Mouse (Mus musculus) limb, embryonic 15.5 days (tissue): Measurements from ENCODE around the gene Lrrc32. TPM values are rescaled to one million over a fixed set of nuclear protein-coding genes. Genes with fewer than 3 reads are reported as not detected.

Source experiments
- ATAC-seq: fragments of 200-750 bp; cut with Nextera tagmentation; 2 replicates; pipeline ENCODE4 v1.8.0; 2017; ENCODE audit warnings: low read depth, moderate TSS enrichment; ENCODE audit not compliant: insufficient number of reproducible peaks, low FRiP score, low TSS enrichment
- H3K27ac ChIP-seq: fragments of 300-500 bp; sonication (generic); 2 replicates; pipeline ENCODE4 v1.5.1; 2015; ENCODE audit warnings: moderate library complexity, mild to moderate bottlenecking, inconsistent platforms
- H3K27me3 ChIP-seq: fragments of 300-500 bp; sonication (generic); 2 replicates; pipeline ENCODE4 v1.6.1; 2015; ENCODE audit warnings: inconsistent platforms
- H3K36me3 ChIP-seq: fragments of 300-500 bp; sonication (generic); 2 replicates; pipeline ENCODE4 v1.6.1; 2015; ENCODE audit warnings: inconsistent platforms
- H3K4me1 ChIP-seq: fragments of 300-500 bp; sonication (generic); 2 replicates; pipeline ENCODE4 v1.6.1; 2015; ENCODE audit warnings: inconsistent platforms
- H3K4me2 ChIP-seq: fragments of 300-500 bp; sonication (generic); 2 replicates; pipeline ENCODE4 v1.6.1; 2015; ENCODE audit warnings: mild to moderate bottlenecking, inconsistent platforms
- H3K4me3 ChIP-seq: fragments of 300-500 bp; sonication (generic); 2 replicates; pipeline ENCODE4 v1.5.1; 2015; ENCODE audit warnings: mild to moderate bottlenecking, inconsistent platforms
- H3K9ac ChIP-seq: fragments of 300-500 bp; sonication (generic); 2 replicates; pipeline ENCODE4 v1.6.1; 2015; ENCODE audit warnings: inconsistent platforms
- H3K9me3 ChIP-seq: fragments of 300-500 bp; sonication (generic); 2 replicates; pipeline ENCODE4 v1.6.1; 2016; ENCODE audit warnings: inconsistent platforms
- WGBS: fragments of 180-500 bp; shearing (Covaris S2); methylation state at CpG from one replicate; pipeline ENCODE4 v1.1.7; 2015; 5-methylcytosine and 5-hydroxymethylcytosine counted together
- polyA plus RNA-seq: library from polyadenylated mRNA; unstranded; fragments of >200 nt; fragmentation: Nextera tagmentation; extraction: Ambion mirVana; gene quantifications from 2 replicates; pipeline ENCODE4 v1.2.1, GENCODE M21; 2015

Lrrc32 gene
- polyA plus RNA-seq, 1 experiment from 2014 or later: 8.8 TPM

- no peak for ATAC-seq
- H3K9me3 ChIP-seq: no peaks in the 10 kb centered on the region
Observed at GRCm38 (mm10) chr7:98524401-98524800, 35.3 kb downstream of the Lrrc32 start.

GRCm38 (mm10) chr7:98524869-98525699 is 36.0 kb downstream of the Lrrc32 start:
- H3K9ac ChIP-seq: no peak overlapping the region
- H3K27ac ChIP-seq: peak overlapping the region; percentile 89
- H3K27me3 ChIP-seq: no peaks in the 10 kb centered on the region
- WGBS: 49% methylated on average over 6 of the region's 6 CpGs
- peaks cover 42% of the 10 kb centered on the region for H3K4me1 ChIP-seq
- H3K4me3 ChIP-seq: no peak overlapping the region
- no peaks in the 10 kb centered on the region for H3K36me3 ChIP-seq
- H3K9me3 ChIP-seq: no peaks in the 10 kb centered on the region
- ATAC-seq: no peak
- no peak overlapping the region for H3K4me2 ChIP-seq

More at GRCm38 (mm10) chr7:98524401-98524800, 35.3 kb downstream of the Lrrc32 start:
- 24% methylated on average over 6 of the region's 6 CpGs for WGBS
- no peaks in the 10 kb centered on the region for H3K36me3 ChIP-seq
- H3K27ac ChIP-seq: peak overlapping the region; percentile 89
- H3K4me2 ChIP-seq: no peak overlapping the region
- H3K27me3 ChIP-seq: no peaks in the 10 kb centered on the region
- H3K4me3 ChIP-seq: no peak overlapping the region
- H3K4me1 ChIP-seq: peaks cover 42% of the 10 kb centered on the region
- H3K9ac ChIP-seq: no peak overlapping the region

GRCm38 (mm10) chr7:98527085-98527484 is 38.0 kb downstream of the Lrrc32 start:
- H3K4me1 ChIP-seq: peaks cover 32% of the 10 kb centered on the region
- H3K4me3 ChIP-seq: no peak overlapping the region
- over 99% methylated on average over 3 of the region's 3 CpGs for WGBS
- H3K4me2 ChIP-seq: no peak overlapping the region
- no peak overlapping the region for H3K9ac ChIP-seq
- no peak for ATAC-seq
- H3K27me3 ChIP-seq: no peaks in the 10 kb centered on the region
- H3K27ac ChIP-seq: no peak overlapping the region
- H3K36me3 ChIP-seq: no peaks in the 10 kb centered on the region
- H3K9me3 ChIP-seq: no peaks in the 10 kb centered on the region

GRCm38 (mm10) chr7:98531612-98532011 is 42.5 kb downstream of the Lrrc32 start:
- Histone ChIP-seq H3K9ac (no peak overlapping the region), H3K4me2 (no peak overlapping the region), H3K4me3 (no peak overlapping the region), H3K36me3 (no peaks in the 10 kb centered on the region), H3K27ac (no peak overlapping the region), H3K27me3 (no peaks in the 10 kb centered on the region), H3K9me3 (no peaks in the 10 kb centered on the region), H3K4me1 (no peaks in the 10 kb centered on the region)
- WGBS: 60% methylated on average over 7 of the region's 7 CpGs
- ATAC-seq: no peak

GRCm38 (mm10) chr7:98532981-98533380 is 43.9 kb downstream of the Lrrc32 start:
- no peaks in the 10 kb centered on the region for H3K36me3 ChIP-seq
- H3K27ac ChIP-seq: no peak overlapping the region
- 96% methylated on average over 4 of the region's 4 CpGs for WGBS
- ATAC-seq: no peak
- H3K4me1 ChIP-seq: peaks cover 12% of the 10 kb centered on the region
- H3K9ac ChIP-seq: no peak overlapping the region
- no peak overlapping the region for H3K4me3 ChIP-seq
- H3K9me3 ChIP-seq: no peaks in the 10 kb centered on the region
- H3K27me3 ChIP-seq: no peaks in the 10 kb centered on the region
- no peak overlapping the region for H3K4me2 ChIP-seq

- 93% methylated on average over 13 of the region's 13 CpGs for WGBS
- Histone ChIP-seq H3K4me3 (no peak overlapping the region), H3K9ac (no peak overlapping the region), H3K4me1 (peaks cover 16% of the 10 kb centered on the region), H3K4me2 (no peak overlapping the region), H3K27ac (no peak overlapping the region), H3K27me3 (no peaks in the 10 kb centered on the region), H3K36me3 (no peaks in the 10 kb centered on the region), H3K9me3 (no peaks in the 10 kb centered on the region)
- no peak for ATAC-seq
Observed at GRCm38 (mm10) chr7:98534432-98534855, 45.4 kb downstream of the Lrrc32 start.

- H3K27ac ChIP-seq: no peak overlapping the region
- ATAC-seq: no peak
- no peaks in the 10 kb centered on the region for H3K27me3 ChIP-seq
- 90% methylated on average over 6 of the region's 6 CpGs for WGBS
- no peak overlapping the region for H3K4me2 ChIP-seq
- no peak overlapping the region for H3K9ac ChIP-seq
- H3K9me3 ChIP-seq: no peaks in the 10 kb centered on the region
- H3K36me3 ChIP-seq: no peaks in the 10 kb centered on the region
- no peak overlapping the region for H3K4me3 ChIP-seq
- H3K4me1 ChIP-seq: peaks cover 16% of the 10 kb centered on the region
Observed at GRCm38 (mm10) chr7:98535191-98535590, 46.1 kb downstream of the Lrrc32 start.

GRCm38 (mm10) chr7:98535882-98536281 is 46.8 kb downstream of the Lrrc32 start:
- no peak overlapping the region for H3K27ac ChIP-seq
- no peak overlapping the region for H3K4me2 ChIP-seq
- no peak overlapping the region for H3K4me3 ChIP-seq
- H3K9me3 ChIP-seq: no peaks in the 10 kb centered on the region
- ATAC-seq: no peak
- H3K4me1 ChIP-seq: peaks cover 19% of the 10 kb centered on the region
- no peaks in the 10 kb centered on the region for H3K27me3 ChIP-seq
- H3K9ac ChIP-seq: no peak overlapping the region
- no peaks in the 10 kb centered on the region for H3K36me3 ChIP-seq
- 80% methylated on average over 4 of the region's 4 CpGs for WGBS

GRCm38 (mm10) chr7:98537210-98537966 is 48.3 kb downstream of the Lrrc32 start:
- Histone ChIP-seq H3K4me1 (peaks cover 23% of the 10 kb centered on the region), H3K9me3 (no peaks in the 10 kb centered on the region), H3K27ac (peak overlapping the region; percentile 39; the same call in 1 of the 2 replicates), H3K4me2 (no peak overlapping the region), H3K27me3 (no peaks in the 10 kb centered on the region), H3K36me3 (no peaks in the 10 kb centered on the region), H3K4me3 (no peak overlapping the region), H3K9ac (no peak overlapping the region)
- WGBS: 38% methylated on average over 10 of the region's 10 CpGs
- ATAC-seq: no peak

- no peaks in the 10 kb centered on the region for H3K36me3 ChIP-seq
- H3K27me3 ChIP-seq: no peaks in the 10 kb centered on the region
- no peak overlapping the region for H3K9ac ChIP-seq
- no peak overlapping the region for H3K4me2 ChIP-seq
- 44% methylated on average over 8 of the region's 8 CpGs for WGBS
- peaks cover 29% of the 10 kb centered on the region for H3K4me1 ChIP-seq
- no peak overlapping the region for H3K4me3 ChIP-seq
- no peaks in the 10 kb centered on the region for H3K9me3 ChIP-seq
- H3K27ac ChIP-seq: peak overlapping the region; percentile 39; the same call in 1 of the 2 replicates
- ATAC-seq: no peak
Observed at GRCm38 (mm10) chr7:98537967-98538573, 49.0 kb downstream of the Lrrc32 start.

GRCm38 (mm10) chr7:98540879-98541278 is 51.8 kb downstream of the Lrrc32 start:
- H3K27ac ChIP-seq: peak overlapping the region; percentile 22; the same call in 1 of the 2 replicates
- no peak overlapping the region for H3K9ac ChIP-seq
- H3K4me2 ChIP-seq: no peak overlapping the region
- no peaks in the 10 kb centered on the region for H3K9me3 ChIP-seq
- H3K27me3 ChIP-seq: no peaks in the 10 kb centered on the region
- ATAC-seq: no peak
- no peaks in the 10 kb centered on the region for H3K36me3 ChIP-seq
- peaks cover 39% of the 10 kb centered on the region for H3K4me1 ChIP-seq
- 36% methylated on average over 2 of the region's 2 CpGs for WGBS
- H3K4me3 ChIP-seq: no peak overlapping the region

GRCm38 (mm10) chr7:98541564-98541963 is 52.5 kb downstream of the Lrrc32 start:
- Histone ChIP-seq H3K4me3 (no peak overlapping the region), H3K27ac (no peak overlapping the region), H3K36me3 (no peaks in the 10 kb centered on the region), H3K9me3 (no peaks in the 10 kb centered on the region), H3K9ac (no peak overlapping the region), H3K4me2 (no peak overlapping the region), H3K27me3 (no peaks in the 10 kb centered on the region), H3K4me1 (peaks cover 39% of the 10 kb centered on the region)
- 88% methylated on average over 5 of the region's 5 CpGs for WGBS
- ATAC-seq: no peak
